Mouse (Mus musculus): ENCODE data around the gene Cdk4. TPM values are rescaled to one million over a fixed set of nuclear protein-coding genes. Genes with fewer than 3 reads are reported as not detected.

Gene Cdk4
- polyA plus RNA-seq, 1 experiment: 141 TPM

- peak in 1 of 2 experiments; percentile 36 for DNase-seq
- 5% methylated on average over 12 of the region's 12 CpGs for WGBS
- peaks cover 19% of the 10 kb centered on the region for H3K4me1 ChIP-seq (ENCODE audit: control insufficient read depth, insufficient read depth, low read length)
- H3K27me3 ChIP-seq (ENCODE audit: control insufficient read depth, insufficient read depth, low read length): no peaks in the 10 kb centered on the region
- peak overlapping the region; percentile 99 for H3K4me3 ChIP-seq (replicated peaks; ENCODE audit: insufficient read depth, low read depth, low read length)
- TF ChIP-seq CTCF (IDR thresholded peaks at IDR 0.05; ENCODE audit: borderline replicate concordance, insufficient read depth, low read depth, low read length): no peak
- TF ChIP-seq POLR2A (IDR thresholded peaks at IDR 0.05; ENCODE audit: borderline replicate concordance, insufficient read depth, low read length): no peak
- H3K27ac ChIP-seq (ENCODE audit: insufficient read depth, low read length): no peak overlapping the region
Observed at GRCm38 (mm10) chr10:127078001-127078676, 14.8 kb downstream of the Cdk4 start.

GRCm38 (mm10) chr10:127078677-127079575 lies 15.6 kb downstream of the Cdk4 start:
- TF ChIP-seq CTCF (IDR thresholded peaks at IDR 0.05; ENCODE audit: borderline replicate concordance, insufficient read depth, low read depth, low read length) (no peak), POLR2A (IDR thresholded peaks at IDR 0.05; ENCODE audit: borderline replicate concordance, insufficient read depth, low read length) (peak; percentile 37; the same call in 1 of the 2 replicates)
- Histone ChIP-seq H3K27me3 (ENCODE audit: control insufficient read depth, insufficient read depth, low read length) (no peaks in the 10 kb centered on the region), H3K27ac (ENCODE audit: insufficient read depth, low read length) (peak overlapping the region; percentile 97), H3K4me1 (ENCODE audit: control insufficient read depth, insufficient read depth, low read length) (peaks cover 26% of the 10 kb centered on the region), H3K4me3 (replicated peaks; ENCODE audit: insufficient read depth, low read depth, low read length) (peak overlapping the region; percentile 99)
- DNase-seq: peak; percentile 79 to 84
- 1% methylated on average over 36 of the region's 49 CpGs for whole genome bisulfite sequencing

GRCm38 (mm10) chr10:127079665-127080391 lies 16.5 kb downstream of the Cdk4 start:
- Histone ChIP-seq H3K27ac (ENCODE audit: insufficient read depth, low read length) (peak overlapping the region; percentile 97), H3K4me3 (replicated peaks; ENCODE audit: insufficient read depth, low read depth, low read length) (peak overlapping the region; percentile 99), H3K27me3 (ENCODE audit: control insufficient read depth, insufficient read depth, low read length) (no peaks in the 10 kb centered on the region), H3K4me1 (ENCODE audit: control insufficient read depth, insufficient read depth, low read length) (peaks cover 29% of the 10 kb centered on the region)
- no peak for TF ChIP-seq POLR2A (IDR thresholded peaks at IDR 0.05; ENCODE audit: borderline replicate concordance, insufficient read depth, low read length)
- TF ChIP-seq CTCF (IDR thresholded peaks at IDR 0.05; ENCODE audit: borderline replicate concordance, insufficient read depth, low read depth, low read length): peak; percentile 21; the same call in 1 of the 2 replicates
- WGBS: 1% methylated on average over 70 of the region's 70 CpGs
- peak; percentile 70 to 76 for DNase-seq

GRCm38 (mm10) chr10:127080901-127081780 lies 17.8 kb downstream of the Cdk4 start:
- peaks cover 29% of the 10 kb centered on the region for H3K4me1 ChIP-seq (ENCODE audit: control insufficient read depth, insufficient read depth, low read length)
- no peaks in the 10 kb centered on the region for H3K27me3 ChIP-seq (ENCODE audit: control insufficient read depth, insufficient read depth, low read length)
- peak overlapping the region; percentile 99 for H3K4me3 ChIP-seq (replicated peaks; ENCODE audit: insufficient read depth, low read depth, low read length)
- WGBS: 2% methylated on average over 48 of the region's 48 CpGs
- TF ChIP-seq CTCF (IDR thresholded peaks at IDR 0.05; ENCODE audit: borderline replicate concordance, insufficient read depth, low read depth, low read length) (no peak), POLR2A (IDR thresholded peaks at IDR 0.05; ENCODE audit: borderline replicate concordance, insufficient read depth, low read length) (peak; percentile 50; the same call in 1 of the 2 replicates)
- peak; percentile 79 for DNase-seq
- H3K27ac ChIP-seq (ENCODE audit: insufficient read depth, low read length): peak overlapping the region; percentile 97

- Histone ChIP-seq H3K27me3 (ENCODE audit: control insufficient read depth, insufficient read depth, low read length) (no peaks in the 10 kb centered on the region), H3K4me1 (ENCODE audit: control insufficient read depth, insufficient read depth, low read length) (peaks cover 29% of the 10 kb centered on the region), H3K27ac (ENCODE audit: insufficient read depth, low read length) (peak overlapping the region; percentile 97), H3K4me3 (replicated peaks; ENCODE audit: insufficient read depth, low read depth, low read length) (peak overlapping the region; percentile 99)
- TF ChIP-seq POLR2A (IDR thresholded peaks at IDR 0.05; ENCODE audit: borderline replicate concordance, insufficient read depth, low read length): no peak
- no peak for TF ChIP-seq CTCF (IDR thresholded peaks at IDR 0.05; ENCODE audit: borderline replicate concordance, insufficient read depth, low read depth, low read length)
- WGBS: 17% methylated on average over 8 of the region's 8 CpGs
- peak in 1 of 2 experiments; percentile 41 for DNase-seq
Observed at GRCm38 (mm10) chr10:127081996-127082620, 18.8 kb downstream of the Cdk4 start.

DNA sequence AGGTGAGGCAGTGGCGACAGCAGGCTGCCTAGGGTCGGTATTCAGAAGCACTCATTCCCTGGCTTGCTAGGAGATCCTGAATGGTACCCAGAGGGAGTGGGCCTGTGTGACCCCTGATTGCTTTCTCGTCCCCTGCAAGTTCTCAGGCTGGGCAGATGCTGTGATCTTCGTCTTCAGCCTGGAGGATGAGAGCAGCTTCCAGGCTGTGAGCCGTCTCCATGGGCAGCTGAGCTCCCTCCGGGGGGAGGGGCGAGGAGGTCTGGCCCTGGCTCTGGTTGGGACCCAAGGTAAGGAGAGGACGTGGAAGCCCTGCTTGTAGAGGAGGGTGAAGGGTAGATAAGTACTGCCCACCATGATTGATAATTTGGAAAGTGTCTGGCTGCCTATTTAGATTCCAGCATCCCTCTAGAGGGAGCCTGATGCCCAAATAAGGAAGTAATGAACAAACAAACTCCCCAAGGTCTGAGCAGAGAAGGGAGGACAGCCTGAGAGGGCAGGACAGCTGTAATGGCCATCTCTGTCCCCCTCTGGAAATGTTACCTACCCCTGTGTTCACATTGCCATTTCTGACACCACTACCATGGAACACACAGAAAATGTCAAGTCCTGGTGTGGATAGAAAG lies 20.1 kb downstream of the Cdk4 start:
- H3K27me3 ChIP-seq (ENCODE audit: control insufficient read depth, insufficient read depth, low read length): no peaks in the 10 kb centered on the region
- TF ChIP-seq POLR2A (IDR thresholded peaks at IDR 0.05; ENCODE audit: borderline replicate concordance, insufficient read depth, low read length): no peak
- peaks cover 21% of the 10 kb centered on the region for H3K4me1 ChIP-seq (ENCODE audit: control insufficient read depth, insufficient read depth, low read length)
- no peak overlapping the region for H3K4me3 ChIP-seq (replicated peaks; ENCODE audit: insufficient read depth, low read depth, low read length)
- WGBS: 9% methylated on average over 8 of the region's 8 CpGs
- no peak for DNase-seq
- H3K27ac ChIP-seq (ENCODE audit: insufficient read depth, low read length): 0 out of 2 replicates have a peak overlapping the region, but pooled peaks have one; percentile 3

All from cerebellum, adult 2 months (tissue).